Mouse (Mus musculus) CH12.LX (cell line): ENCODE results near the gene Mgat5. TPM values are rescaled to one million over a fixed set of nuclear protein-coding genes. Genes with fewer than 3 reads are reported as not detected.
A peak's percentile ranks its signal among the peaks of the same experiment; 100 is the strongest.

Experiments
- DNase-seq: peaks from one replicate; pipeline ENCODE4 v3.0.0-alpha.2; 2013; ENCODE audit errors: extremely low read depth
- H3K27ac ChIP-seq: 2 replicates; pipeline ENCODE4 v1.5.1; 2012; ENCODE audit warnings: low read depth, mild to moderate bottlenecking, control low read depth, moderate library complexity; ENCODE audit not compliant: insufficient read depth
- H3K27me3 ChIP-seq: replicated peaks from 2 replicates; pipeline ENCODE3; 2012; ENCODE audit warnings: inconsistent platforms
- H3K36me3 ChIP-seq, 2 experiments: replicated peaks in 1 of 2; 2 replicates each; pipeline versions ENCODE3 to v1.6.1; 2012; ENCODE audit warnings: inconsistent platforms in 1 of 2, low read length in 1 of 2, mild to moderate bottlenecking in 1 of 2, mixed read lengths in 1 of 2, moderate library complexity in 1 of 2; ENCODE audit not compliant: control insufficient read depth in 1 of 2, insufficient read depth in 1 of 2
- H3K4me1 ChIP-seq, 2 experiments: 2 replicates each; pipeline ENCODE4 v1.6.1; 2012; ENCODE audit warnings: inconsistent platforms in 1 of 2, moderate library complexity in 1 of 2; ENCODE audit not compliant: insufficient read depth in 2 of 2, control insufficient read depth in 1 of 2
- H3K4me2 ChIP-seq: 2 replicates; pipeline ENCODE4 v1.6.1; 2012; ENCODE audit warnings: low read depth, mild to moderate bottlenecking, control low read depth; ENCODE audit not compliant: poor library complexity, insufficient read depth, severe bottlenecking
- H3K4me3 ChIP-seq, 3 experiments: fragments of 150-350 bp in 1 of 3; sonication (generic) in 1 of 3; replicated peaks in 1 of 3; 2 replicates each; pipeline versions ENCODE3 to v1.5.1; 2011 to 2012; ENCODE audit warnings: low read depth in 2 of 3, low read length in 2 of 3, mild to moderate bottlenecking in 2 of 3, moderate library complexity in 2 of 3, control low read depth in 1 of 3, improper control_type of control experiment in 1 of 3, inconsistent platforms in 1 of 3, mixed read lengths in 1 of 3; ENCODE audit not compliant: poor library complexity in 1 of 3
- H3K79me2 ChIP-seq: replicated peaks from 2 replicates; pipeline ENCODE4 v1.6.1; 2012; ENCODE audit warnings: mild to moderate bottlenecking, moderate library complexity; ENCODE audit not compliant: control insufficient read depth, poor library complexity, insufficient read depth, severe bottlenecking; ENCODE audit errors: extremely low read depth
- H3K9ac ChIP-seq: 2 replicates; pipeline ENCODE4 v1.6.1; 2012; ENCODE audit warnings: low read depth, mild to moderate bottlenecking, control low read depth, moderate library complexity; ENCODE audit not compliant: insufficient read depth
- H3K9me3 ChIP-seq: replicated peaks from 2 replicates; pipeline ENCODE3; 2012; ENCODE audit warnings: low read length, inconsistent platforms, mixed read lengths
- ETS1 ChIP-seq: conservative IDR thresholded peaks from 2 replicates; pipeline ENCODE4 v1.6.1; 2012; ENCODE audit warnings: low read depth, mild to moderate bottlenecking, inconsistent platforms, low read length, improper control_type of control experiment, moderate library complexity
- JUN ChIP-seq: IDR thresholded peaks from 2 replicates; pipeline ENCODE4 v1.6.1; 2011; ENCODE audit warnings: low read depth, mild to moderate bottlenecking, low read length, improper control_type of control experiment, moderate library complexity; ENCODE audit not compliant: insufficient read depth
- JUND ChIP-seq: conservative IDR thresholded peaks from 2 replicates; pipeline ENCODE4 v1.6.1; 2011; ENCODE audit warnings: low read depth, low read length, improper control_type of control experiment
- KAT2A ChIP-seq: IDR thresholded peaks from 2 replicates; pipeline ENCODE4 v1.6.1; 2012; ENCODE audit warnings: low read length, improper control_type of control experiment, inconsistent platforms; ENCODE audit not compliant: insufficient replicate concordance
- MAZ ChIP-seq: IDR thresholded peaks from 2 replicates; pipeline ENCODE4 v1.6.1; 2012; ENCODE audit warnings: low read depth, mild to moderate bottlenecking, inconsistent platforms, low read length, improper control_type of control experiment, moderate library complexity
- MEF2A ChIP-seq: IDR thresholded peaks from 2 replicates; pipeline ENCODE4 v1.6.1; 2014; ENCODE audit warnings: low read depth, mild to moderate bottlenecking, inconsistent platforms, low read length, improper control_type of control experiment, borderline replicate concordance
- NRF1 ChIP-seq: IDR thresholded peaks from 2 replicates; pipeline ENCODE4 v1.6.1; 2014; ENCODE audit warnings: low read depth, mild to moderate bottlenecking, inconsistent platforms, low read length, improper control_type of control experiment, moderate library complexity
- POLR2AphosphoS2 ChIP-seq: IDR thresholded peaks from 2 replicates; pipeline ENCODE4 v1.6.1; 2011; ENCODE audit warnings: low read depth, low read length, improper control_type of control experiment
- SMC3 ChIP-seq: IDR thresholded peaks from 2 replicates; pipeline ENCODE4 v1.6.1; 2011; ENCODE audit warnings: low read depth, low read length, improper control_type of control experiment
- TCF12 ChIP-seq: IDR thresholded peaks from 2 replicates; pipeline ENCODE4 v1.6.1; 2014; ENCODE audit warnings: low read depth, mild to moderate bottlenecking, inconsistent platforms, low read length, improper control_type of control experiment
- USF1 ChIP-seq: IDR thresholded peaks from 2 replicates; pipeline ENCODE4 v1.6.1; 2014; ENCODE audit warnings: low read depth, mild to moderate bottlenecking, inconsistent platforms, low read length, improper control_type of control experiment
- USF2 ChIP-seq: conservative IDR thresholded peaks from 2 replicates; pipeline ENCODE4 v1.6.1; 2011; ENCODE audit warnings: low read depth, low read length, improper control_type of control experiment
- ZKSCAN1 ChIP-seq: IDR thresholded peaks from 2 replicates; pipeline ENCODE4 v1.6.1; 2012; ENCODE audit warnings: low read depth, inconsistent platforms, low read length, improper control_type of control experiment, borderline replicate concordance
- ZMIZ1 ChIP-seq: IDR thresholded peaks from 2 replicates; pipeline ENCODE4 v1.6.1; 2012; ENCODE audit warnings: low read depth, mild to moderate bottlenecking, inconsistent platforms, low read length, improper control_type of control experiment
- ZNF384 ChIP-seq: IDR thresholded peaks from 2 replicates; pipeline ENCODE4 v1.6.1; 2012; ENCODE audit warnings: low read depth, low read length, improper control_type of control experiment, inconsistent platforms
- dilution Hi-C: fragments of 300-500 bp; cut with MboI; formaldehyde crosslinking; loops from 2 replicates; pipeline ENCODE4 v1.14.3; 2020; ENCODE audit warnings: low sequenced_read_pairs; ENCODE audit not compliant: extremely low pct_unique_long_range_greater_than_20kb, extremely low pct_ligation_motif_present
- in situ Hi-C: fragments of 300-500 bp; cut with MboI; formaldehyde crosslinking; loops from 3 replicates; pipeline ENCODE4 v1.14.3; 2019; ENCODE audit warnings: low sequenced_read_pairs, low pct_ligation_motif_present, low pct_unique_long_range_greater_than_20kb, mixed read lengths
- polyA plus RNA-seq: library from polyadenylated mRNA; unstranded; fragments of >175 nt; gene quantifications from 2 replicates; pipeline ENCODE4 v1.2.1, GENCODE M21; 2012; ENCODE audit warnings: low read depth; ENCODE audit not compliant: insufficient read length
- total RNA-seq, 2 experiments: library from RNA; depleted of rRNA; stranded (reverse); fragments of 300-350 nt in 1 of 2; fragments of >200 nt in 1 of 2; gene quantifications; 2 replicates each; pipeline ENCODE4 v1.2.3; 2012 to 2014

Gene Mgat5
- total and polyA plus RNA-seq, 3 experiments = 5.9 to 8.8 (median 6.6) TPM

- Histone ChIP-seq H3K27ac (no peak overlapping the region), H3K36me3 (peaks cover 0 to 18% of the 10 kb centered on the region in 2 experiments), H3K4me2 (no peak overlapping the region), H3K4me3 (no peak overlapping the region), H3K27me3 (no peaks in the 10 kb centered on the region), H3K79me2 (0 out of 2 replicates have a peak, but pooled peaks cover 2% of the 10 kb centered on the region), H3K9ac (no peak overlapping the region), H3K4me1 (peaks cover 12 to 62% of the 10 kb centered on the region in 2 experiments)
- DNase-seq = no peak
- dilution Hi-C loops (no loop called here), in situ Hi-C loops (loop anchor here (25.0 kb wide), 1 partner anchor 468 kb away; the partner anchor contains the start of gene Tmem163)
- no peak for TF ChIP-seq MEF2A
- TF ChIP-seq POLR2AphosphoS2 = no peak
- TF ChIP-seq JUN = no peak
- TF ChIP-seq ZMIZ1 = no peak
- TF ChIP-seq USF1 = no peak
- no peak for TF ChIP-seq SMC3
- TF ChIP-seq JUND = no peak
- TF ChIP-seq, all 38 proteins: peak for 0
- H3K9me3 ChIP-seq = peaks cover 3% of the 10 kb centered on the region
These were observed 14.3 kb downstream of the Mgat5 start for GRCm38 (mm10) chr1:127219161-127219560.

GRCm38 (mm10) chr1:127219621-127220020 is 14.8 kb downstream of the Mgat5 start:
- in situ Hi-C loops = loop anchor here (25.0 kb wide), 1 partner anchor 468 kb away; the partner anchor contains the start of gene Tmem163
- DNase-seq = peak; percentile 63
- peaks cover 12 to 60% of the 10 kb centered on the region in 2 experiments for H3K4me1 ChIP-seq
- no peaks in the 10 kb centered on the region for H3K27me3 ChIP-seq
- peaks cover 0 to 15% of the 10 kb centered on the region in 2 experiments for H3K36me3 ChIP-seq
- dilution Hi-C loops = no loop called here
- no peak overlapping the region for H3K4me3 ChIP-seq
- H3K9me3 ChIP-seq = peaks cover 3% of the 10 kb centered on the region
- H3K79me2 ChIP-seq = 0 out of 2 replicates have a peak, but pooled peaks cover 2% of the 10 kb centered on the region
- H3K9ac ChIP-seq = no peak overlapping the region
- no peak overlapping the region for H3K4me2 ChIP-seq
- 0 out of 2 replicates have a peak overlapping the region, but pooled peaks have one; percentile 36 for H3K27ac ChIP-seq
- TF ChIP-seq NRF1 (no peak), KAT2A (no peak), TCF12 (peak; percentile 33; the same call in 1 of the 2 replicates), JUND (no peak)
- TF ChIP-seq, all 38 proteins: peak for 1

- 0 out of 2 replicates have a peak, but pooled peaks cover 2% of the 10 kb centered on the region for H3K79me2 ChIP-seq
- H3K36me3 ChIP-seq = peaks cover 0 to 23% of the 10 kb centered on the region in 2 experiments
- H3K4me2 ChIP-seq = no peak overlapping the region
- no peak overlapping the region for H3K27ac ChIP-seq
- in situ Hi-C loops (loop anchor here (25.0 kb wide), 1 partner anchor 465 kb away; the partner anchor contains the start of gene Tmem163), dilution Hi-C loops (no loop called here)
- H3K9ac ChIP-seq = no peak overlapping the region
- no peak overlapping the region for H3K4me3 ChIP-seq
- DNase-seq = no peak
- peaks cover 3% of the 10 kb centered on the region for H3K9me3 ChIP-seq
- no peaks in the 10 kb centered on the region for H3K27me3 ChIP-seq
- no peak for TF ChIP-seq ZKSCAN1
- no peak for TF ChIP-seq ETS1
- TF ChIP-seq MAZ = no peak
- no peak for TF ChIP-seq ZNF384
- TF ChIP-seq USF2 = no peak
- H3K4me1 ChIP-seq = peaks cover 14 to 63% of the 10 kb centered on the region in 2 experiments
These were observed 17.4 kb downstream of the Mgat5 start for GRCm38 (mm10) chr1:127221998-127222736.
